Comparison of ENCODE assay signal across 11 mouse cellular contexts in genomic region chr4:9009656-9010055, GRCm38 (mm10).
A peak's percentile ranks its signal among the peaks of the same experiment; 100 is the strongest.
DNase-seq lines count a peak whose midpoint lies in the region; ATAC-seq and TF ChIP-seq lines count a peak whose summit lies in the region.
"Had no signal": no experiment of that assay in that cellular context is flagged by ENCODE, and none has a peak within 500 bp of the region (broad histone marks: within the 10 kb centered on the region; RNA-seq: fewer than 3 reads in every experiment).

No protein-coding gene starts in this region.

- in situ Hi-C loops in CH12.LX (cut with MboI; ENCODE audit: low pct_ligation_motif_present, low pct_unique_long_range_greater_than_20kb, low sequenced_read_pairs) = no loop called here

- no peaks in the 10 kb centered on the region for H3K27me3 ChIP-seq in CH12.LX (replicated peaks)
- H3K27me3 ChIP-seq in forebrain, embryonic 16.5 days (replicated peaks; ENCODE audit: control insufficient read depth, insufficient read depth, low read length) = no peaks in the 10 kb centered on the region
- no peaks in the 10 kb centered on the region; the same call in 1 of the 2 replicates for H3K27me3 ChIP-seq in midbrain, embryonic 16.5 days (ENCODE audit: control insufficient read depth, insufficient read depth, low read depth, low read length)
- H3K27me3 ChIP-seq: neural tube, embryonic 12.5 days; stomach, embryonic 15.5 days had no signal

- no peak overlapping the region for H3K4me2 ChIP-seq in CH12.LX (ENCODE audit: insufficient read depth, low read depth, poor library complexity, severe bottlenecking)
- no peak overlapping the region for H3K4me2 ChIP-seq in forebrain, embryonic 16.5 days (ENCODE audit: low read length)
- H3K4me2 ChIP-seq in midbrain, embryonic 16.5 days (ENCODE audit: low read length) = no peak overlapping the region
- H3K4me2 ChIP-seq: stomach, embryonic 15.5 days had no signal

- no peak for TF ChIP-seq RAD21 in CH12.LX (IDR thresholded peaks at IDR 0.05; ENCODE audit: low read depth, low read length)

- peak; percentile 12 for DNase-seq in kidney, adult 9 months
- no peak for DNase-seq in kidney, adult 18-20 months
- DNase-seq in CH12.LX (ENCODE audit: extremely low read depth) = no peak
- no peak for DNase-seq in adrenal gland, adult 18-20 months (ENCODE audit: low spot score in 2 of 2)
- DNase-seq in layer of hippocampus, postnatal 25 days (ENCODE audit: extremely low spot score in 1 of 2, low spot score in 1 of 2) = no peak
- no peak for DNase-seq in adrenal gland, postnatal 25 days
- DNase-seq: layer of hippocampus, postnatal 36 days had no signal

- H3K4me3 ChIP-seq in CH12.LX (replicated peaks in 1 of 3; ENCODE audit: low read depth in 2 of 3, low read length in 2 of 3, poor library complexity in 1 of 3) = no peak overlapping the region
- H3K4me3 ChIP-seq in forebrain, embryonic 16.5 days (replicated peaks; ENCODE audit: low read length) = no peak overlapping the region
- no peak overlapping the region for H3K4me3 ChIP-seq in midbrain, embryonic 16.5 days (ENCODE audit: low read depth, low read length)
- H3K4me3 ChIP-seq: neural tube, embryonic 12.5 days; stomach, embryonic 15.5 days had no signal

- peaks cover 0 to 7% of the 10 kb centered on the region in 2 experiments; a peak in 1 of 4 replicates for H3K4me1 ChIP-seq in CH12.LX (ENCODE audit: control insufficient read depth in 1 of 2, insufficient read depth in 2 of 2)
- peaks cover 41% of the 10 kb centered on the region for H3K4me1 ChIP-seq in forebrain, embryonic 16.5 days (replicated peaks; ENCODE audit: control insufficient read depth, insufficient read depth, low read length)
- peaks cover 23% of the 10 kb centered on the region for H3K4me1 ChIP-seq in midbrain, embryonic 16.5 days (ENCODE audit: control insufficient read depth, insufficient read depth, low read length)

- no peak for TF ChIP-seq EP300 in CH12.LX (IDR thresholded peaks at IDR 0.05; ENCODE audit: low read length)

- H3K36me3 ChIP-seq in CH12.LX (replicated peaks in 1 of 2; ENCODE audit: control insufficient read depth in 1 of 2, insufficient read depth in 1 of 2, low read length in 1 of 2) = no peaks in the 10 kb centered on the region
- no peaks in the 10 kb centered on the region for H3K36me3 ChIP-seq in forebrain, embryonic 16.5 days (ENCODE audit: control insufficient read depth, insufficient read depth)
- no peaks in the 10 kb centered on the region for H3K36me3 ChIP-seq in midbrain, embryonic 16.5 days (ENCODE audit: control insufficient read depth, insufficient read depth, low read length)
- H3K36me3 ChIP-seq: neural tube, embryonic 12.5 days; stomach, embryonic 15.5 days had no signal

- no peaks in the 10 kb centered on the region for H3K79me2 ChIP-seq in CH12.LX (replicated peaks; ENCODE audit: control insufficient read depth, extremely low read depth, insufficient read depth, poor library complexity, severe bottlenecking)

- H3K27ac ChIP-seq in CH12.LX (ENCODE audit: insufficient read depth, low read depth) = no peak overlapping the region
- H3K27ac ChIP-seq in forebrain, embryonic 16.5 days (ENCODE audit: low read length) = peak overlapping the region; percentile 37; the same call in 1 of the 2 replicates
- 0 out of 2 replicates have a peak overlapping the region, but pooled peaks have one; percentile 11 for H3K27ac ChIP-seq in midbrain, embryonic 16.5 days (ENCODE audit: low read length)
- H3K27ac ChIP-seq: neural tube, embryonic 12.5 days; stomach, embryonic 15.5 days had no signal

- H3K9ac ChIP-seq in CH12.LX (ENCODE audit: insufficient read depth, low read depth) = no peak overlapping the region
- no peak overlapping the region for H3K9ac ChIP-seq in forebrain, embryonic 16.5 days (replicated peaks; ENCODE audit: low read depth, low read length)
- no peak overlapping the region for H3K9ac ChIP-seq in midbrain, embryonic 16.5 days (ENCODE audit: low read depth, low read length)
- H3K9ac ChIP-seq: neural tube, embryonic 12.5 days; stomach, embryonic 15.5 days had no signal

- no peak for TF ChIP-seq CTCF in CH12.LX (conservative IDR thresholded peaks at IDR 0.05 in 1 of 2, IDR thresholded peaks at IDR 0.05 in 1 of 2; ENCODE audit: low read depth in 2 of 2, low read length in 2 of 2)

- 23% methylated on average over 4 of the region's 4 CpGs for WGBS in forebrain, embryonic 16.5 days
- WGBS in midbrain, embryonic 16.5 days = 41% methylated on average over 4 of the region's 4 CpGs

- ATAC-seq in forebrain, embryonic 16.5 days = no peak
- ATAC-seq in midbrain, embryonic 16.5 days = no peak

- no peaks in the 10 kb centered on the region for H3K9me3 ChIP-seq in CH12.LX (replicated peaks; ENCODE audit: low read length)
- no peaks in the 10 kb centered on the region for H3K9me3 ChIP-seq in forebrain, embryonic 16.5 days (ENCODE audit: control insufficient read depth, low read length)
- H3K9me3 ChIP-seq in midbrain, embryonic 16.5 days (replicated peaks; ENCODE audit: control insufficient read depth, low read length, poor library complexity, severe bottlenecking) = no peaks in the 10 kb centered on the region
- H3K9me3 ChIP-seq: neural tube, embryonic 12.5 days; stomach, embryonic 15.5 days had no signal

- TF ChIP-seq POLR2A in CH12.LX (IDR thresholded peaks at IDR 0.05; ENCODE audit: low read depth, low read length) = no peak

- dilution Hi-C loops in CH12.LX (cut with MboI; ENCODE audit: extremely low pct_ligation_motif_present, extremely low pct_unique_long_range_greater_than_20kb, low sequenced_read_pairs) = no loop called here

TF ChIP-seq in CH12.LX, 34 proteins besides CTCF, POLR2A, EP300 and RAD21:
- no peak for TF ChIP-seq ETS1 (conservative IDR thresholded peaks at IDR 0.05; ENCODE audit: low read depth, low read length)
- 0 out of 2 replicates have a peak, but pooled peaks have one; percentile 42 for TF ChIP-seq MYC (IDR thresholded peaks at IDR 0.05; ENCODE audit: low read depth, low read length)
- TF ChIP-seq ZC3H11A (IDR thresholded peaks at IDR 0.05; ENCODE audit: low read depth, low read length) = no peak
